Mouse (Mus musculus) brain, embryonic 14.5 days (tissue): ENCODE measurements around the gene Slc30a10.

Experiments used
- CTCF ChIP-seq: fragments of 200-500 bp; IDR thresholded peaks from 2 replicates; pipeline ENCODE4 v1.5.1; 2012; ENCODE audit warnings: inconsistent platforms, mild to moderate bottlenecking, moderate library complexity, borderline replicate concordance; ENCODE audit not compliant: insufficient read depth, insufficient read length; ENCODE audit errors: extremely low read depth
- POLR2A ChIP-seq: fragments of 200-500 bp; IDR thresholded peaks from 2 replicates; pipeline ENCODE4 v1.6.1; 2012; ENCODE audit warnings: mild to moderate bottlenecking, inconsistent platforms, borderline replicate concordance; ENCODE audit not compliant: poor library complexity, insufficient read depth, insufficient read length, severe bottlenecking; ENCODE audit errors: extremely low read depth

DNA sequence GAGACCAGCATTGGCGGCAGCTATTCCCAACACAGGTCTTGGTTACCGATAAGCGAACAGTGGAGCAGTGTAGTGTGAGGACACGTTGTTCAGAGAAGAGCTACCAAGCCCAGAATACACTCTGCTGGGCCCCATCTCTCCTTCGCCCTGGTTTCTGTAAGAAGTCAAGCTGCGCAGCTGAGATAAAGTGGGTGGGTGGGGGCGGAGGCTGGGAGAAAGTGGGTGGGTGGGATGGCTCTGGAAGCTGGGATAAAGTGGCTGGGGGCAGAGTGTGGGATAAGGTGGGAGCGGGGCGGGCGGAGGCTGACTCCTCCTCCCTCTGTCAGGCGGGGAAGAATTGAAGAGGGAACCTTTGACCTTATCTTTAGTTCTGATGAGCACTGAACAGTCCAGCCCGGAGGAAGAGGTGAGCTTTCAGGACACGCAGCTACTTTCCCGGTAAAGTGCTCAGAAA, 60.9 kb downstream of the Slc30a10 start:
- TF ChIP-seq CTCF (no peak), POLR2A (no peak)
